Mouse (Mus musculus) Muller cell, postnatal 12 days (primary cell): ENCODE results near the gene Fam178b.

Experiments used
- DNase-seq: peaks from one replicate; pipeline ENCODE4 v3.0.0-alpha.2; 2015; ENCODE audit errors: inconsistent ontology term

Fam178b gene

GRCm38 (mm10) chr1:36524058-36524457 lies 158.9 kb downstream of the Fam178b start:
- DNase-seq: no peak

- DNase-seq: no peak
Measured at GRCm38 (mm10) chr1:36523332-36524013, 159.5 kb downstream of the Fam178b start.

- no peak for DNase-seq
Measured at GRCm38 (mm10) chr1:36522210-36522609, 160.8 kb downstream of the Fam178b start.

- DNase-seq: no peak
Measured at GRCm38 (mm10) chr1:36519626-36520025, 163.4 kb downstream of the Fam178b start.

- DNase-seq: no peak
Measured at GRCm38 (mm10) chr1:36518259-36518658, 164.7 kb downstream of the Fam178b start.

- no peak for DNase-seq
Measured at GRCm38 (mm10) chr1:36513718-36514117, 169.3 kb downstream of the Fam178b start.

- peak; percentile 45 for DNase-seq
Measured at GRCm38 (mm10) chr1:36513310-36513709, 169.7 kb downstream of the Fam178b start.

- peak; percentile 44 for DNase-seq
Measured at GRCm38 (mm10) chr1:36512966-36513280, 170.1 kb downstream of the Fam178b start.
